Mouse (Mus musculus) liver, embryonic 14.5 days (tissue): Measurements from ENCODE around the gene Egln1.

Experiments
- CTCF ChIP-seq: IDR thresholded peaks from 2 replicates; pipeline ENCODE4 v1.5.1; 2016; ENCODE audit warnings: antibody characterized with exemption, low read depth, control low read depth
- EP300 ChIP-seq: IDR thresholded peaks from 2 replicates; pipeline ENCODE4 v1.6.1; 2016; ENCODE audit warnings: antibody characterized with exemption, low read depth

GRCm38 (mm10) chr8:124896010-124896631, 53.0 kb downstream of the Egln1 start:
- TF ChIP-seq EP300, result no peak
- no peak for TF ChIP-seq CTCF
